Mouse (Mus musculus) ES-E14 (cell line): ENCODE results near the gene Fkbp5.

Experiments used
- MAFK ChIP-seq: IDR thresholded peaks from 2 replicates; pipeline ENCODE4 v1.6.1; 2014; ENCODE audit warnings: mild to moderate bottlenecking, low read depth, low read length, inconsistent platforms; ENCODE audit not compliant: insufficient read depth
- ZC3H11A ChIP-seq: IDR thresholded peaks from 2 replicates; pipeline ENCODE4 v1.6.1; 2012; ENCODE audit warnings: low read depth, mild to moderate bottlenecking, inconsistent platforms, low read length, borderline replicate concordance
- ZNF384 ChIP-seq: IDR thresholded peaks from 2 replicates; pipeline ENCODE4 v1.6.1; 2012; ENCODE audit warnings: low read depth, low read length, inconsistent platforms

- TF ChIP-seq ZC3H11A = no peak
- TF ChIP-seq ZNF384 = no peak
- no peak for TF ChIP-seq MAFK
Observed at GRCm38 (mm10) chr17:28529116-28529515, 11.8 kb upstream of the Fkbp5 start.
